Mouse (Mus musculus): ENCODE measurements around the gene Bmp8a. TPM values are rescaled to one million over a fixed set of nuclear protein-coding genes. Genes with fewer than 3 reads are reported as not detected.
"Not testable (repeated sequence)": the region's sequence is repeated elsewhere in the genome, so short reads cannot be mapped to it uniquely, and the experiment has no call there.

Gene Bmp8a
- polyA plus RNA-seq, 1 experiment = 0.46 TPM

DNA sequence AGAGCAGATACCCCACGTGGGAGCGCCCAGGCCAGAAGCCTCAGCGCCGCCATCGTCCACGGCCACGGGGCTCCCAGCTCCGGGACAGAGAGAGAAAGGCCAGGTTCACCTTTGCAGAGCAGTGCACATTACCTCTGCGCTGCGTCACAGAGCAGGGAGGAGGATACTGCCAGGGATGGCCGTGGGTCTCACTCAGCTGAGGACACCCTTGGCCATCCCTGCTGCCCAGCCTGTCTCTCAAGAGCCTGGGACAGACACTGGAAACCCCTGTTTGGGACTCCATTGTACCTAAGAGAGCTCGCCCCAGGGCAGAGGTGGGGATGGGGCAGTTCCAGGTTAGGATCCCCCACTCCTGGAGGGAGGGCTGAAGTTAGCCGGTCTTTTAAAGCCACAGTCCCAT lies 19.5 kb downstream of the Bmp8a start, which contains the start of gene Oxct2a:
Oxct2a (minus strand) TSS at position 101 of the 400 bp plus-strand sequence.
- Histone ChIP-seq H3K4me1 (replicated peaks; ENCODE audit: control insufficient read depth, insufficient read depth, low read length) (no peaks in the 10 kb centered on the region), H3K4me3 (ENCODE audit: control insufficient read depth, insufficient read depth, low read length) (no peak within 1 kb of the TSS), H3K36me3 (ENCODE audit: control insufficient read depth, insufficient read depth, low read length) (no peaks in the 10 kb centered on the region), H3K27me3 (ENCODE audit: control insufficient read depth, insufficient read depth, low read length) (no peaks in the 10 kb centered on the region), H3K27ac (ENCODE audit: control insufficient read depth, insufficient read depth, low read length) (no peak within 1 kb of the TSS)
- TF ChIP-seq POLR2A (IDR thresholded peaks at IDR 0.05; ENCODE audit: control insufficient read depth, extremely low read depth, insufficient read depth, low read length, poor library complexity) (no peak), CTCF (IDR thresholded peaks at IDR 0.05; ENCODE audit: borderline replicate concordance, control insufficient read depth, extremely low read depth, insufficient read depth, low read length, poor library complexity) (no peak)
- DNase-seq = no peak
- WGBS = 46% methylated on average over 10 of the region's 13 CpGs

- not testable (repeated sequence) for H3K27me3 ChIP-seq (ENCODE audit: control insufficient read depth, insufficient read depth, low read length); H3K4me3 ChIP-seq (ENCODE audit: control insufficient read depth, insufficient read depth, low read length); H3K36me3 ChIP-seq (ENCODE audit: control insufficient read depth, insufficient read depth, low read length); DNase-seq; H3K27ac ChIP-seq (ENCODE audit: control insufficient read depth, insufficient read depth, low read length); H3K4me1 ChIP-seq (replicated peaks; ENCODE audit: control insufficient read depth, insufficient read depth, low read length)
- WGBS = 27% methylated on average over 29 of the region's 38 CpGs
These were observed 20.1 kb downstream of the Bmp8a start for GRCm38 (mm10) chr4:123322910-123323309.

DNA sequence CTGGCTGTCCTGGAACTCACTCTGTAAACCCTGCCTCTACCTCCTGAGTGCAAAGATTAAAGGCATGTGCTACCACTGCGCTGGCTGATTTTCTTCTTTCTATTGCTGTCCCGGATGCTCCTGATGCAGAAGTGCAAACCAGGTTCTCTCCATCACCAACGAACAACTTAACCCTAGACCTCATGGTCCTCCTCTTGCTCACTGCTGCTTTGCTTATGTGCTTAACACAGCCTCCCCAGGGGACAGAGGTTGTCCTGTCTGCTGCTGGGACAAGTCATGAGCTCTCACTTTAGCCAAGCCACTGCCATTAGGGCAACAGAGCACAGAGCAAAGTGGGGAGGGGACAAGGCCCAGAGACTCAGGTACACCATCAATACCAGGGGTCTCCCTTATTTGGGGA lies 28.6 kb downstream of the Bmp8a start:
- 90% methylated on average over 3 of the region's 3 CpGs for WGBS
- Histone ChIP-seq H3K4me3 (ENCODE audit: control insufficient read depth, insufficient read depth, low read length) (no peak overlapping the region), H3K27me3 (ENCODE audit: control insufficient read depth, insufficient read depth, low read length) (no peaks in the 10 kb centered on the region), H3K27ac (ENCODE audit: control insufficient read depth, insufficient read depth, low read length) (no peak overlapping the region), H3K4me1 (replicated peaks; ENCODE audit: control insufficient read depth, insufficient read depth, low read length) (no peaks in the 10 kb centered on the region), H3K36me3 (ENCODE audit: control insufficient read depth, insufficient read depth, low read length) (no peaks in the 10 kb centered on the region)
- no peak for DNase-seq
- TF ChIP-seq CTCF (IDR thresholded peaks at IDR 0.05; ENCODE audit: borderline replicate concordance, control insufficient read depth, extremely low read depth, insufficient read depth, low read length, poor library complexity) (no peak), POLR2A (IDR thresholded peaks at IDR 0.05; ENCODE audit: control insufficient read depth, extremely low read depth, insufficient read depth, low read length, poor library complexity) (no peak)

- Histone ChIP-seq H3K27me3 (ENCODE audit: control insufficient read depth, insufficient read depth, low read length) (no peaks in the 10 kb centered on the region), H3K4me3 (ENCODE audit: control insufficient read depth, insufficient read depth, low read length) (no peak overlapping the region), H3K27ac (ENCODE audit: control insufficient read depth, insufficient read depth, low read length) (no peak overlapping the region), H3K36me3 (ENCODE audit: control insufficient read depth, insufficient read depth, low read length) (no peaks in the 10 kb centered on the region), H3K4me1 (replicated peaks; ENCODE audit: control insufficient read depth, insufficient read depth, low read length) (no peaks in the 10 kb centered on the region)
- TF ChIP-seq CTCF (IDR thresholded peaks at IDR 0.05; ENCODE audit: borderline replicate concordance, control insufficient read depth, extremely low read depth, insufficient read depth, low read length, poor library complexity) = no peak
- no peak for TF ChIP-seq POLR2A (IDR thresholded peaks at IDR 0.05; ENCODE audit: control insufficient read depth, extremely low read depth, insufficient read depth, low read length, poor library complexity)
- WGBS = 29% methylated on average over 6 of the region's 6 CpGs
- no peak for DNase-seq
These were observed 30.0 kb downstream of the Bmp8a start for GRCm38 (mm10) chr4:123313010-123313409.

DNA sequence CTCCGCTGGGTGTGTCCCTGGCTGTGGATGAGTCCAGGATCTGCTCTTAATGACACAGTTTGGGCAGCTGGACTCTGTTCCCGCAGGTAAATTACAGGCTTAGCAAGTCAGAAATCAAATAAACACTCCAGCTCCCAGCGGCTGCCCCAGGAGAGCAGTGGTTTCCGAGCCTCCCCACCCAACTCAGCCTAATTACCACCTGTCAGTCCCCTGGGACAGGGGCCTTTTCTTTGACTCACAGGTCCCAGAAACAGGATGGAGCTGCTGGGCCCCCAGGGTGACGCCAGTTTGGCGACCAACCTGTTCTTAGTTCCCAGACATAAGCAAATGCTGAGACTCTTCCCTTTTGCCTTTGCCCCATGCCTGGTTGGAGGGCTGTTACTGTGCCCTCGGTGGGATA lies 31.2 kb downstream of the Bmp8a start:
- WGBS = 90% methylated on average over 7 of the region's 7 CpGs
- no peak overlapping the region for H3K27ac ChIP-seq (ENCODE audit: control insufficient read depth, insufficient read depth, low read length)
- H3K27me3 ChIP-seq (ENCODE audit: control insufficient read depth, insufficient read depth, low read length) = no peaks in the 10 kb centered on the region
- H3K36me3 ChIP-seq (ENCODE audit: control insufficient read depth, insufficient read depth, low read length) = no peaks in the 10 kb centered on the region
- no peak for DNase-seq
- H3K4me1 ChIP-seq (replicated peaks; ENCODE audit: control insufficient read depth, insufficient read depth, low read length) = no peaks in the 10 kb centered on the region
- TF ChIP-seq POLR2A (IDR thresholded peaks at IDR 0.05; ENCODE audit: control insufficient read depth, extremely low read depth, insufficient read depth, low read length, poor library complexity) (no peak), CTCF (IDR thresholded peaks at IDR 0.05; ENCODE audit: borderline replicate concordance, control insufficient read depth, extremely low read depth, insufficient read depth, low read length, poor library complexity) (no peak)
- no peak overlapping the region for H3K4me3 ChIP-seq (ENCODE audit: control insufficient read depth, insufficient read depth, low read length)

DNA sequence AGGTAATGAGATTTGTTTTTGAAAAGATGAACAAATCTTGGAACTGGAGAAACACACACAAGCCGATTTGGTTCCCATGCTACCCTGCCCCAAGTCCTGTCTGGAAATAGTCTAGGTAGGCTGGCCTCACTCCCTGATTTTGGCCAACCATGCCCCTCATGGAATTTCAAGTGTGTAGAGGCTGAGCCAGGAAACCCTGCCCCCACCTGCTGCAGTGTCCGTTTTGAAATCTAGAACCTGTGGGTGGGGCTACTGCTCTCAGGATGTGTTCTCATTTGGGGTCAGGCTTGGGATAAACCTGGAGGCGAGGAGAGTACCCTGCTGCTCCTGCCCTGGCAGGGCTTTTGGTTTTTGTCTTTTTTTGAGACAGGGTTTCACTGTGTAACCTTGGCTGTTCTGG lies 34.8 kb downstream of the Bmp8a start:
- WGBS = 68% methylated on average over 3 of the region's 3 CpGs
- no peaks in the 10 kb centered on the region for H3K36me3 ChIP-seq (ENCODE audit: control insufficient read depth, insufficient read depth, low read length)
- no peak for DNase-seq
- H3K4me1 ChIP-seq (replicated peaks; ENCODE audit: control insufficient read depth, insufficient read depth, low read length) = peaks cover 4% of the 10 kb centered on the region; the same call in 1 of the 2 replicates
- TF ChIP-seq CTCF (IDR thresholded peaks at IDR 0.05; ENCODE audit: borderline replicate concordance, control insufficient read depth, extremely low read depth, insufficient read depth, low read length, poor library complexity) = no peak
- TF ChIP-seq POLR2A (IDR thresholded peaks at IDR 0.05; ENCODE audit: control insufficient read depth, extremely low read depth, insufficient read depth, low read length, poor library complexity) = no peak
- no peak overlapping the region for H3K4me3 ChIP-seq (ENCODE audit: control insufficient read depth, insufficient read depth, low read length)
- no peaks in the 10 kb centered on the region for H3K27me3 ChIP-seq (ENCODE audit: control insufficient read depth, insufficient read depth, low read length)
- H3K27ac ChIP-seq (ENCODE audit: control insufficient read depth, insufficient read depth, low read length) = no peak overlapping the region

GRCm38 (mm10) chr4:123306999-123307398 lies 36.1 kb downstream of the Bmp8a start:
- no peak for DNase-seq
- WGBS = 74% methylated on average over 10 of the region's 10 CpGs
- H3K4me1 ChIP-seq (replicated peaks; ENCODE audit: control insufficient read depth, insufficient read depth, low read length) = peaks cover 4% of the 10 kb centered on the region; the same call in 1 of the 2 replicates

More at GRCm38 (mm10) chr4:123306999-123307398, 36.1 kb downstream of the Bmp8a start:
- Histone ChIP-seq H3K27ac (ENCODE audit: control insufficient read depth, insufficient read depth, low read length) (no peak overlapping the region), H3K4me3 (ENCODE audit: control insufficient read depth, insufficient read depth, low read length) (no peak overlapping the region), H3K36me3 (ENCODE audit: control insufficient read depth, insufficient read depth, low read length) (peaks cover 4% of the 10 kb centered on the region; the same call in 1 of the 2 replicates), H3K27me3 (ENCODE audit: control insufficient read depth, insufficient read depth, low read length) (no peaks in the 10 kb centered on the region)
- TF ChIP-seq POLR2A (IDR thresholded peaks at IDR 0.05; ENCODE audit: control insufficient read depth, extremely low read depth, insufficient read depth, low read length, poor library complexity) (no peak), CTCF (IDR thresholded peaks at IDR 0.05; ENCODE audit: borderline replicate concordance, control insufficient read depth, extremely low read depth, insufficient read depth, low read length, poor library complexity) (no peak)
